Mouse (Mus musculus) liver, postnatal 0 days (tissue): Measurements from ENCODE around the gene Ipmk.

ENCODE experiments used
- CTCF ChIP-seq: sonication (generic); IDR thresholded peaks from 2 replicates; pipeline ENCODE4 v1.5.1; 2016; ENCODE audit warnings: antibody characterized with exemption, low read depth
- EP300 ChIP-seq: IDR thresholded peaks from 2 replicates; pipeline ENCODE4 v1.6.1; 2016; ENCODE audit warnings: antibody characterized with exemption, low read depth, mild to moderate bottlenecking

DNA sequence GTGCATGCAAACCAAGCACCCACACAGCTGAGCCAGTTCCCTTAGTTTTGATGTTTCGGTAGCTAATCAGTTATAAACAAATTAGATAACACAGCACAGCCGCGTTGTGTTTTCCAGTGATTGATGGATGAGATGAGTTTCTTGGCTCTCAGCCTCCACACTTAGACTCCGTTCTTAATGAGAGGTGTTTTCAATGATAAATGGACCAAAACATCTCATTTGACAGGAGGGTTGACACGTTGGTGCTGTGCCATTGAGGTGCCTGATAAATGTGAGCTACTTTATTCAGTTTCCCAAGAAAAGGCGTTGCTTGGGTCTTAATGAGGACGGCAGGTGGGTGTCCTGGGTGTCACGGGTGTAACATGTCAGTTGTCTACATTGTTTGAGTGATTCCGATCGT, 79.8 kb downstream of the Ipmk start:
- TF ChIP-seq EP300 (no peak), CTCF (no peak)
